Comparison of ENCODE assay signal across 22 mouse cellular contexts in the genomic region with DNA sequence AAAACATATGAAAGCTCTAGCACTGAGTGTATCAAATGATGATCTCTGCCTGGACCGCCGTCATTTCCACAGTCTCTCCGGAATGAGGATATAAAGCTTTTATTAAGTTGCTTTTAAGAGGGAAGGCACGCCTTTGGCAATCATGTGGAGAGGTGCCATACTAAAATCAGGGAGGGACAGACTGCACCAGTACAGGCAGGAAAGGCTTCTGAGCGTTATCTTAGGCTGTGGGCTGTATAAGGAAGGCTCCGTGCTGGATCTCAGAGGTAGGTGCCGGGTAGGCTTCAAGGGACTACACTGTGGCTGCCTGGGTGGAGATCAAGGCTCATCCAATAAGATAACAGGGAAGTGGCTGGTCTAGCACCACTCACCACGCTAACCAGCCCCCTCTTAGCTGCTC.
DNase-seq lines count a peak whose midpoint lies in the region; ATAC-seq and TF ChIP-seq lines count a peak whose summit lies in the region.
"Had no signal": no experiment of that assay in that cellular context is flagged by ENCODE, and none has a peak within 500 bp of the region (broad histone marks: within the 10 kb centered on the region; RNA-seq: fewer than 3 reads in every experiment).

No protein-coding gene starts in this region.

- H3K36me3 ChIP-seq in heart, embryonic 10.5 days, result peaks cover 2% of the 10 kb centered on the region; the same call in 1 of the 2 replicates
- H3K36me3 ChIP-seq in heart, embryonic 12.5 days, result 0 out of 2 replicates have a peak, but pooled peaks cover 5% of the 10 kb centered on the region
- peaks cover 95% of the 10 kb centered on the region for H3K36me3 ChIP-seq in megakaryocyte, embryonic 14.5 days (replicated peaks; ENCODE audit: low read length)
- H3K36me3 ChIP-seq in liver, embryonic 14.5 days (replicated peaks; ENCODE audit: control insufficient read depth, insufficient read depth, low read depth), result no peaks in the 10 kb centered on the region
- no peaks in the 10 kb centered on the region for H3K36me3 ChIP-seq in stomach, postnatal 0 days (ENCODE audit: control insufficient read depth, insufficient read depth, low read length)

- no peak; the same call in 1 of the 2 replicates for ATAC-seq in heart, embryonic 12.5 days (ENCODE audit: insufficient number of reproducible peaks, low FRiP score)
- no peak for ATAC-seq in megakaryocyte, adult 5-6 weeks (ENCODE audit: poor library complexity, severe bottlenecking)
- ATAC-seq in liver, embryonic 14.5 days (ENCODE audit: insufficient read depth), result peak; percentile 86
- peak; percentile 62; the same call in 1 of the 2 replicates for ATAC-seq in stomach, postnatal 0 days (ENCODE audit: low FRiP score, low TSS enrichment)
- ATAC-seq: CD4-positive, CD25-positive, alpha-beta regulatory T cell, adult 4 months; forebrain, embryonic 14.5 days; inflammation-experienced regulatory T-cells, adult 6 months; midbrain, embryonic 13.5 days had no signal

- no peak for DNase-seq in heart, embryonic 10.5 days (ENCODE audit: low spot score)
- DNase-seq in liver, embryonic 14.5 days (ENCODE audit: low read depth in 3 of 3, low spot score in 3 of 3), result no peak
- no peak for DNase-seq in stomach, postnatal 0 days (ENCODE audit: low spot score)
- no peak for DNase-seq in frontal cortex, postnatal 10 days (ENCODE audit: low spot score in 2 of 2)
- DNase-seq in testis, postnatal 14 days (ENCODE audit: low spot score), result no peak
- DNase-seq: cerebellum, adult 2 months; cerebellum, postnatal 36 days; gastrocnemius, postnatal 25 days; heart, postnatal 14 days; layer of hippocampus, postnatal 36 days; lung, postnatal 14 days; thymus, adult 18-20 months had no signal

- TF ChIP-seq CTCF in liver, embryonic 14.5 days (IDR thresholded peaks at IDR 0.05; ENCODE audit: low read depth), result no peak
- no peak for TF ChIP-seq CTCF in stomach, postnatal 0 days (IDR thresholded peaks at IDR 0.05; ENCODE audit: low read depth)

- no peak overlapping the region for H3K4me2 ChIP-seq in heart, embryonic 12.5 days
- H3K4me2 ChIP-seq in liver, embryonic 14.5 days (ENCODE audit: low read depth), result no peak overlapping the region
- H3K4me2 ChIP-seq in stomach, postnatal 0 days (replicated peaks; ENCODE audit: low read depth), result no peak overlapping the region
- H3K4me2 ChIP-seq: hindbrain, embryonic 13.5 days; midbrain, embryonic 13.5 days; neural tube, embryonic 13.5 days had no signal

- WGBS in heart, embryonic 10.5 days, result 74% methylated on average over 8 of the region's 8 CpGs
- 63% methylated on average over 8 of the region's 8 CpGs for WGBS in heart, embryonic 12.5 days
- 41% methylated on average over 8 of the region's 8 CpGs for WGBS in liver, embryonic 14.5 days (ENCODE audit: insufficient replicate concordance)
- 64% methylated on average over 8 of the region's 8 CpGs for WGBS in stomach, postnatal 0 days

- H3K9me3 ChIP-seq in heart, embryonic 10.5 days, result no peaks in the 10 kb centered on the region
- H3K9me3 ChIP-seq in heart, embryonic 12.5 days (replicated peaks), result no peaks in the 10 kb centered on the region
- no peaks in the 10 kb centered on the region for H3K9me3 ChIP-seq in megakaryocyte, embryonic 14.5 days
- no peaks in the 10 kb centered on the region for H3K9me3 ChIP-seq in liver, embryonic 14.5 days (ENCODE audit: control insufficient read depth, low read length)
- H3K9me3 ChIP-seq in stomach, postnatal 0 days (ENCODE audit: control insufficient read depth, low read length), result no peaks in the 10 kb centered on the region
- H3K9me3 ChIP-seq: embryonic facial prominence, embryonic 10.5 days; hindbrain, embryonic 13.5 days; midbrain, embryonic 13.5 days; neural tube, embryonic 13.5 days had no signal

- H3K4me1 ChIP-seq in heart, embryonic 10.5 days, result peaks cover 32% of the 10 kb centered on the region
- peaks cover 26% of the 10 kb centered on the region for H3K4me1 ChIP-seq in heart, embryonic 12.5 days (replicated peaks)
- peaks cover 100% of the 10 kb centered on the region for H3K4me1 ChIP-seq in megakaryocyte, embryonic 14.5 days
- H3K4me1 ChIP-seq in liver, embryonic 14.5 days (replicated peaks; ENCODE audit: control insufficient read depth in 2 of 2, insufficient read depth in 2 of 2, low read length in 1 of 2), result peaks cover 38 to 53% of the 10 kb centered on the region in 2 experiments
- no peaks in the 10 kb centered on the region for H3K4me1 ChIP-seq in stomach, postnatal 0 days (replicated peaks; ENCODE audit: control insufficient read depth, insufficient read depth)
- H3K4me1 ChIP-seq: embryonic facial prominence, embryonic 10.5 days; hindbrain, embryonic 13.5 days; midbrain, embryonic 13.5 days; neural tube, embryonic 13.5 days had no signal

- peak; percentile 21; the same call in 1 of the 2 replicates for TF ChIP-seq EP300 in liver, embryonic 14.5 days (IDR thresholded peaks at IDR 0.05; ENCODE audit: low read depth)
- no peak for TF ChIP-seq EP300 in stomach, postnatal 0 days (optimal IDR thresholded peaks at IDR 0.05)

- peak overlapping the region; percentile 10; the same call in 1 of the 2 replicates for H3K27ac ChIP-seq in heart, embryonic 10.5 days
- no peak overlapping the region for H3K27ac ChIP-seq in heart, embryonic 12.5 days (ENCODE audit: poor library complexity, severe bottlenecking)
- no peak overlapping the region for H3K27ac ChIP-seq in liver, embryonic 14.5 days
- no peak overlapping the region for H3K27ac ChIP-seq in stomach, postnatal 0 days (replicated peaks)
- H3K27ac ChIP-seq: embryonic facial prominence, embryonic 10.5 days; hindbrain, embryonic 13.5 days; midbrain, embryonic 13.5 days; neural tube, embryonic 13.5 days had no signal

- H3K27me3 ChIP-seq in heart, embryonic 10.5 days (ENCODE audit: insufficient read depth, poor library complexity, severe bottlenecking), result no peaks in the 10 kb centered on the region
- no peaks in the 10 kb centered on the region for H3K27me3 ChIP-seq in heart, embryonic 12.5 days (replicated peaks)
- H3K27me3 ChIP-seq in megakaryocyte, embryonic 14.5 days (replicated peaks), result no peaks in the 10 kb centered on the region
- H3K27me3 ChIP-seq in liver, embryonic 14.5 days (ENCODE audit: control insufficient read depth, insufficient read depth, low read length), result no peaks in the 10 kb centered on the region
- H3K27me3 ChIP-seq in stomach, postnatal 0 days (ENCODE audit: control insufficient read depth, insufficient read depth, low read length), result no peaks in the 10 kb centered on the region
- H3K27me3 ChIP-seq: hindbrain, embryonic 13.5 days; midbrain, embryonic 13.5 days; neural tube, embryonic 13.5 days had no signal

- no peak overlapping the region for H3K9ac ChIP-seq in heart, embryonic 12.5 days
- no peak overlapping the region for H3K9ac ChIP-seq in liver, embryonic 14.5 days (replicated peaks)
- H3K9ac ChIP-seq in stomach, postnatal 0 days (ENCODE audit: low read length), result no peak overlapping the region
- H3K9ac ChIP-seq: hindbrain, embryonic 13.5 days; midbrain, embryonic 13.5 days; neural tube, embryonic 13.5 days had no signal

- no peak overlapping the region for H3K4me3 ChIP-seq in heart, embryonic 10.5 days
- no peak overlapping the region for H3K4me3 ChIP-seq in heart, embryonic 12.5 days
- H3K4me3 ChIP-seq in megakaryocyte, embryonic 14.5 days (replicated peaks), result peak overlapping the region; percentile 42
- H3K4me3 ChIP-seq in liver, embryonic 14.5 days (ENCODE audit: insufficient read depth in 1 of 2, low read depth in 2 of 2, low read length in 2 of 2), result no peak overlapping the region
- no peak overlapping the region for H3K4me3 ChIP-seq in stomach, postnatal 0 days (ENCODE audit: low read depth, low read length)
- H3K4me3 ChIP-seq: embryonic facial prominence, embryonic 10.5 days; hindbrain, embryonic 13.5 days; midbrain, embryonic 13.5 days; neural tube, embryonic 13.5 days had no signal

Comparison
In these comparisons a context has a peak if more than half of its experiments do, and no peak if none do; other contexts are left out.
1. ATAC-seq: peak in liver, embryonic 14.5 days (single experiment) and stomach, postnatal 0 days (single experiment); none in heart, embryonic 12.5 days (single experiment) and megakaryocyte, adult 5-6 weeks (single experiment).